Mouse (Mus musculus) c-Kit-positive CD71-negative TER-119-negative erythroid progenitor cells, embryonic 14.5 days (primary cell): ENCODE results near the gene Slc26a8.

ENCODE experiments used
- DNase-seq: peaks from one replicate; pipeline ENCODE4 v3.0.0-alpha.2; 2013; ENCODE audit warnings: low read depth

Slc26a8 gene

DNA sequence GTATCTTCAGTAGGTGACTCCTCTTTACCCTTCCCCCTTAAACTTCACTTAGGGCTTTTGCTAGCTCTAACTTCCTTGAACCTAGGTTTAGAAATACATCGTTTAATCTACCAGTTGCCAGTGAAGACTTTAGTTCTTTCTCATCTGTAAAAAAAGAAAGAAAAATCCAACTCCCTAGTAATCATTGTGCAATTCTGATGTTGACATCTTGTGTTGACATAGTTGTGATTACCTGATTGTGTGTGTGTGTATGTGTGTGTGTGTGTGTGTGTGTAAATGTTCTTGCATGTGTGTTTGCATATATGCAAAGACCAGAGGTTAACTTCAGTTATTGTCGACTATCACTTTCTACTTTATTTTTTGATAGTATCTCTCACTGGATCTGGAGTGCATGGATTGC lies 8.6 kb upstream of the Slc26a8 start:
- no peak for DNase-seq

DNA sequence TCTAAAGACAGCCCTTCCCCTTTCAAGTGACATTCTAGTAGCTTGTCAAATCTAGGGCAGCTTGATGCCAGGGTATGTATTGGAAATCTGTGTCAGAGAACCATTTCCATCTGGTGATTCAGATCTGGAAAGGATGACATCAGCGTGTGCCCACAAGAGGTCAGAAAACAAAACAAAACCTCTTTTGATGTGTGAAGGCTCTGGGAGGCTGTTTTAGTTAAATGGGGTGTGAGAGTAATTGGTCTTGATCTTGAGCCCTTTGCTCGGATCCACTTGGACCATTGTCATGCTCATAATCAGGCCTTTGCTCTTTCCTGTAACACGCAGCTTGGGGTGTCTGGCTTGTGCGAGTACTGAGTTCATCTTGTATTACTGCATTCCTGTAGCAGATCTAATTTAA lies 8.2 kb upstream of the Slc26a8 start:
- DNase-seq, result no peak

DNA sequence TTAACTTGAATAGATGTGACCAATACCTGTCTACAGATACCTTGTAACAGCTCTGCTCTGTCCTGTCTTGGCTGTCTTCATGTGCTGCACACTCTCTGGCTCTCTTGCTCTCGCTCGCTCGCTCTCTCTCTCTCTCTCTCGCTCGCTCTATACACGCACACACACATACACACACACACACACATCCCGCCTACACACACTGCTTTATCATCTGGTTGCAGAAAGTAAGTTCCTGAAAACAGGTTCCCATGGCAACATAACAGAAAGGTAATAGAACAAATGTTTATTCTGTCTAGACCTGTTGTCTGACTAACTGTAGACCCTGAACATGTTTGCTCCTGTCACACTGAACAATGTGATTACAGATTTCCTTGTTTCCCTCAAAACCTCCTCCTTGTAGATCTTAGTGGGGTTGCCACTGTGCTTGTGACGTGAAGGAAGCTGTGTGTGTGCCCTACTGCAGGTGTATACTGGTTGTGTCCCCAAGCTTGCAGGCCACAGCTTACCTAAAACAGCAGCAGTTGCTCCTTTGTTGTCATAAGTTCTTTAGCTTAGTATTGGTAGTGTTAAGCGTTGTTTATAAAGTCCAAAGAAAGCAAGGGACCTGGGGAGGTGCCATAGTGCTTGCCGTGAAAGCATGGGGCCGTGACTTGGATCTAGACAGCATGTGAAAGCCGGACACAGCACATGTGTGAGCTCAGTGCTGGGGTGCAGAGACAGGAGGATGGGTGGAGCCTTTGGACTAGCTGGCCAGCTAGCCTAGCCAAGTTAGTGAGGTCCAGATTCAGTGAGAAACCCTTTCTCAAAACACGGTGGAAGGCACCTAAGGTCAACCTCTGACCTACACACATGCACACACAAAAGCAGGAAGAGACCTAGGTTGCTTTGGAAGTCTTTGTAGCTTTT lies 7.5 kb upstream of the Slc26a8 start:
- DNase-seq, result peak; percentile 72

DNA sequence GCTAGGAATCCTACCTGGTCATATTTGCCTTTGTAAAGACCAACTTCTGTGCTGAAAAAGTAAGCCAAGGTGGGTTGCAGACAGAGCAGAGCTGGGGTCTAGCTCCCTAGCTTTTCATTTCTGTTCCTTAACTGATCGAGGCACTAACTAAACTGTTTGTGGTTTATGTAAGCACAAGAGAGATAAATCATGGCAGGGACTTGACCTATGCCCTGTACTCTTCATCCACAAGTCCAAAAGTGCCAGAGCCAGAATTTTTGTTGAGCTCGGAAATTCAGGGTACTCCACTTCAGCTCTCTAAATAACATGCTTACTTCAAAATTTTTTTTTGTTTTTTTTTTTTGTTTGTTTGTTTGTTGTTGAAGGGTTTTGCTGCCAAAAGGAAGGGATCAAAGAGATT lies 6.6 kb upstream of the Slc26a8 start:
- no peak for DNase-seq

DNA sequence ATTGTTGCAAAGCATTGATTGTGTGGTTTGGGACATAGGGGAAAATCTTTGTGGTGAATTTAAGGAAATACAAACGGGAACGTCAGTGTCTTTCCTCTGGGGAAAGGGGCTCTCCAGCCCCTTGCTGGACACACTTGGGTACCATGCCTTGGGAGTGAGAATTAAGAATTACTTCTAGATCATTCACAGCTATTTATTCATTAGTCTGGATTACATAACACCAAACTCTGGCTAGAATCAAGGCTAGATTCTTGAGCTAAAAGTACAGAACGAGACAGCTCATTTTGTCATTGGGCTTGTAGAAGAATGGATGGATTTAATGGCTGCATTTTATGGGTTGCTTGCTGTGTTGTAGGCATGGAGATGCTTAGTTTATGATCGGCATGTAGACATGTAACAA lies 4.8 kb upstream of the Slc26a8 start:
- no peak for DNase-seq

DNA sequence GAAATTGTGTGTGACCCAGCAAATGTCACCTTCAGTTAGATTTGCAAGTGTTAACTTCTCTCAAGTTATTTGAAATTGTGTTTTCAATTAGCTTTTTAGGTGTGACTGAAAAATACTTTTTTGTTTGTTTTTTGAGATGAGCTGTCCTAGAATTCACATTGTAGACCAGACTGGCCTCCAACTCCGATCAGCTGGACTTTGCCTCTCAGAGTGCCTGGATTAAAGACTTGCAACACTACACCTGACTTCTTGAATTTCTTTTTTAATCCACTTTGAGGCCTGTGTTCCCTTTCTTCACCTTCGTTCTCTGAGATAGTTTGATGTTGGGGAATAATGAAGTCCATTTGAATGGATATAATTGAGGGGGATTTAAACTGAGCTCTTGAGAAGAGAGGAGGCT lies 4.0 kb upstream of the Slc26a8 start:
- DNase-seq, result no peak

DNA sequence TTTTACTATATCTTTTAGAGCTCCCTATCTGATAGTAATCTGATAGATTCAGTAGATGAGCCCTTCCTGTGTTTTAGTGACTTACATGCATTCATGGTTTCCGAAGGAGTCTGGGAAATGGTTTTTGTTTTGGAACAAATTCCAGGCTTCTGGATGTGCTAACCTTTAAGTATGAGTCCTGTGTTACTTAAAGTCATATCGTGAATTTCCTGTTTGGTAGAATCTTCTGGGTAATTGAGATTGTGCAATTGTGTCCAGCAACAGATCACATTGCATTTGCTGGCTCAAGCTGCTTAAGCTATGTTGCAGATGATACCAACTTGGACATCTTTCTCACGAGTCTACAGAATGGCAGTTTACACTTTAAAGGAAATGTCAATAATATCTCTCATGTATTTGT lies 3.1 kb upstream of the Slc26a8 start:
- no peak for DNase-seq

DNA sequence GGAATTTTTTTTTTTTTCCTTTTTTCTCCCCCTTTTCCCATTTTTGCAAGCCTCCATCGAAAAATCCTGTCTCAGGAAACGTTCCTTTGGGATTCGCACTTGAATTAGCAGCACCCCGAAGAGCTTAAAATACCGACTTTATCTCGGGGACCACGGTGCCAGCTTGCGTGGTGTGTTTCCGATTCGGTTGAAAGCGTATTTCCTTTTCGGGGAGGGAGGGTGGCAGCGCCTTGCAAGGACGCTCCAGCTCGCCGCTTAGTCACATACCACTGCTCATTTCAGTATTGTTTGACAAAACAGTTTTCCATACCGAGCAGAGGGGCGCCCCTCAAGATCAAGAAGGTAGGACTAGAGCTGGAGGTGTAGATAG lies 2.3 kb upstream of the Slc26a8 start:
- DNase-seq, result peak; percentile 72

DNA sequence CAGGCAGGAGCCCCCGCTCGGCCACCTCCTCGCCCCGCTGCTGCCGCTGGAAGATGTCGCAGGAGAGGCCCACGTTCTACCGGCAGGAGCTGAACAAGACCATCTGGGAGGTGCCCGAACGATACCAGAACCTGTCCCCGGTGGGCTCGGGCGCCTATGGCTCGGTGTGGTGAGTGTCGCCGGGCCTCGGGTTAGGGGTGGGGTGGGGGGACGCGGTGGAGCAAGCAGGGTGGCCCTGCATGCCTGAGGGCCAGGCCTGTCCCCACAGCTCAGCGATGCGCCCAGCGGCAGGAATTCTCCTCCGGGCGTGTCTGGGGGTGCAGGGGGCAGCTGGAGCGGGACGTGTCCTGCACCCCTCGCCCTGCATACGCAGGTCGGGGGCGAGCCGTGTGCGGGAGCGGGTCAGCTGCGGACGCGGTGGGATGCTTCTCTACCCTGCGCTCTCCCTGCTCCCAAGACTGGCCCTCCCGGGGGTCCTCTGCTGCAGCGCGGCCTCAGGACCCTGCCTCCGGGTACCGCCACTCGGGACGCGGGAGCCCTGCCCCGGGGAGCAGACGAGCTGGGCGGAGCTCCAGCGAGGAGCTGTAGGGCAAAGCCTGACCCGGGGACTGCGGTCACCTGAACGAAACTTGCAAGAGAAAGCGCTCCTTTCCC lies 1.8 kb upstream of the Slc26a8 start:
- no peak for DNase-seq

DNA sequence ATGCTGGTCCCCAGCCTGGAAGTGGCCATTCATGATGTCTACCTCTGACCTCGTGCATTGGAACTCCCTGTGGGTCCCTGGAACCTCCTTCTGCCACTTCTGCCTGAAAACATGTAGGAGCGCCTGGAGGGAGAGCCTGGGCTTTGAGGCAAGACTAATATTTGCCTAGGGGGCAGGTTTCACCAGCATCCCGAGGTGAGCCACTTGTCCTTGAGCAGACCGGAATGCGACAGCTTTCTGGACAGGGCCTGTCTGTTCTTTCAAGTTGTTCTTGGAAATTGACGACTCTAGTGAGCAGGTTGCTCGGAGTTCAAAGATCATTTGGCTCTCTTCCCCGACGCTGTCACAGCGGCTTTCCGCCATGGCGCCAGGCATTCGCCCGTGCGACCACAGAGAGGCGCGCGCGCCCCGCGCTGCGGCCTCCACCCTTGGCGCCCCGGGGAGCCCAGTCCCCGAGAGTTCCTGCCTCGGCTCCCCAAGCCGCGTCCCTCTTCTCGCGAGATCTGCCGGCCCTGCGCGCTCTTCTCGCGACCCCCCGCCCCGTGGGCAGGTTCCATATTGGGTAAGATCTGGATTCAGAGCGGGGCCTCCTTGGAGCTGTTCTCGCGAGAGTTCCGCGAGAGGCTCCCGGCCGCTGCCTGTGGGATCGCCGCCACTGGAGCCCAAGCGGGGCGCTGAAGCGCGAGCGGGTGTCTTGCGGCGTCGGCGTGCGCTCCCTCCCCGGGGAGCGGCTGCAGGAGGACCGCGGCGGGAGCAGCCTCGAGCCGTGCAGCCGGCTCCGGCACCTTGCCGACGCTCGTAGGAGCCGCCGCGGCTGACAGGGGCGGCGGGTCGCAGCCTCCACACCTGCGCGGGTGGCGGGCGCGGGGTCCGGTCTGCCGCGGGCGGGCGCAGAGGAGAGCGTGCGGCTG lies 998 bp upstream of the Slc26a8 start, which contains the start of gene Mapk14:
TSS of gene Mapk14 (plus strand) at position 554 of the 911 bp plus-strand sequence.
- DNase-seq, result peak; percentile 100

DNA sequence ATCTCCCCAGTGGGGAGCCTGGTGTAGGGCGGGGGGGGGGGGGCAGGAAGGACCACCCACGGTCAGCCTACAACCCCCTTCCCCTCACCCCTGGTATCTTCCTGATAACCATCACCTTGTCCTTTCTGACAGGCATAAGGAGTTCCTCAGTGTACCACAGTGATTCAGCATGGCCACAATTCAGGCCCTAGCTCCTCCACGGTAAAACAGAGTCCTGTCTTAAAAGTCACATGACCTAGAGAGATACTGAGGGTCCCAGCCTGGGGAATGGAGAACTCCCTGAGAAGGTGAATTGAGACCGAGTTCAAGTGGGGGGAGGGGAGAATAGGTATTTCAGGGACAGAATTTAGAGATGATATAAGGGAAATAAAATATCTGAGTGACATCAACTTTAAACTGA lies 2.7 kb downstream of the Slc26a8 start:
- DNase-seq, result no peak

DNA sequence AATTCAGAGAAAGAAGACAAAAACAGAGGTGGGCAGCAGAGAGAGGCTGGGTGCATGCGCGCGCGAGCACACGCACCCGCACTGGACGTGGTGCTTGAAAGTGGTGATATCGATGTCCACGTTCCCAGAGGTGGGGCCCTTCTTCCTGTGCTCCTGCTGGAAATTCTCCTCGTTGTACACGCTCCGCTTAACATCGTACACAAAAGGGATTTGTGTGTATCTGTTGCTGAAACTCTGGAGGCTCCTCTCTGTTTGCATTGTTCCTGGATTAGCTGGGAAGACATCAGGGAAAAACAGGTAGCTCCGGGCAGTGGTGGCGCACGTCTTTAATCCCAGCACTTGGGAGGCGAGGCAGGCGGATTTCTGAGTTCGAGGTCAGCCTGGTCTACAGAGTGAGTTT lies 5.4 kb downstream of the Slc26a8 start:
- no peak for DNase-seq

DNA sequence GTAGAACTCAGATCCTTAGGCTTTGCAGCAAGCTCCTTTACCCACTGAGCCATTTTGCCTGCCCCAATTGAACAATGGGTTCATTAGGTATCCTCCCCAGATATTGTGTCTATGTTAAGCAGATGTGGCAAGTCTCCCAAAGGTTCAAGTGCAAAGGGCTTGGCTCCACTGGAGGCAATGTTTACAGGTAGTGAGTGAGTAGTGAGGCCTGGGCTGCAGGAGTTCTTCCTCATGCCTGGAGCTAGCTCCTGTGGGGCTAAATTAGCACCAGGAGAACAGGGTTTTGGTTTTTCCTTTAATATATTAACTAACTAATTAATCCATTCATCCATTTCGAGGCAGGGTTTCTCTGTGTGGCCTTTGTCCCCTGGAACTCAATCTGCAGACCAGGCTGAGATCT lies 6.4 kb downstream of the Slc26a8 start:
- DNase-seq, result no peak

DNA sequence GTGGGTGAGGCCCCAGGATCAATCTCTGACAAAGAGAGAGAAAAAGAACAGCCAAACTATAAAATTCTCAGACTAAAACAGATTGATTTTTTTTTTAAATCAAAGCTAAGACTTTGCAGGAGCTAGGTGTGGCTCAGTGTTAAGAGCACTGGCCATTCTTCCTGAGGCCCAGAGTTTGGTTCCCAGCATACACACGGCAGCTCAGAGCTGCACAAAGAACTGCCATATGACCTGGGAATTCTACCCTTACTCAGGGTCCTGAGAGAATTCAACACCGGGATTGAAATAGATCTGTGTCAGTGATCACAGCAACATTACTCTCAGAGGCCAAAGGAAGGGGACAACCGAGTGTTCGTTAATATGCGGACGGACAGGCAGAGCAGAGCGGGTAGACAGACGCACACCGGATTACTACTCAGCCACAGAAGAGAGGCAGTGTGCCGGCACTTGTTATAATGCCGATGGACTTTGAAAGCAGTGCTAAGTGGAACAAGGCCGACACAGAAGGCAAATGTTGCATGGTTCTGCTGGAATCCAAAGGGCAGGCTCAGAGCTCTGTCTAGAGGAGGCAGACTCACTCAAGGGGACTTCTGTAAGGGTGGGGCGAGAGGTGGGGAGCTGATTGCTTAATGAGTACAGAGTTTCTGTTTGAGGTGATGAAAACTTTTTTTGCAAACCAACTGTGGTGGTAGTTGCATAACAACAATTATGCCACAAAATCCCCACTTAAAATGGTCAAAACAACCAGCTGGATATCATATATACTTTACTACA lies 7.5 kb downstream of the Slc26a8 start:
- no peak for DNase-seq

DNA sequence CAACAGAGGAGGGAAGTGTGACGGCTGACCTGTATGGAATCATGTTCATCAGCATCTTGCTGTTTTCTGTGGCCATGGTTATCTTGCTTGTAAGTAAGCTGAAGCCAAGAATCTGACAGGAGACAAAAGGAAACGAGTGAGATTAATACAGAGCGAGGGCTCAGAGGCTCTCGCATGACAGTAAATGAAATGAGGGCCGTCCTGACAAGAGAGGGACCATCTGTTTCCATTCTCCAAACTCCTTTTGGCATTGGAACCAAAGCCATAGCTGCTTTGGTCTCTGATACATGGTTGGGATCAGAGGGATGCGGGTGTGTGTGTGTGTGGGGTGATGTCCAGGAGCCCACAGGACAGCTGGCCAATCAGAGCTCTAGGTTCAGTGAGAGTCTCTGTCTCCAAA lies 30.5 kb downstream of the Slc26a8 start:
- DNase-seq, result no peak

DNA sequence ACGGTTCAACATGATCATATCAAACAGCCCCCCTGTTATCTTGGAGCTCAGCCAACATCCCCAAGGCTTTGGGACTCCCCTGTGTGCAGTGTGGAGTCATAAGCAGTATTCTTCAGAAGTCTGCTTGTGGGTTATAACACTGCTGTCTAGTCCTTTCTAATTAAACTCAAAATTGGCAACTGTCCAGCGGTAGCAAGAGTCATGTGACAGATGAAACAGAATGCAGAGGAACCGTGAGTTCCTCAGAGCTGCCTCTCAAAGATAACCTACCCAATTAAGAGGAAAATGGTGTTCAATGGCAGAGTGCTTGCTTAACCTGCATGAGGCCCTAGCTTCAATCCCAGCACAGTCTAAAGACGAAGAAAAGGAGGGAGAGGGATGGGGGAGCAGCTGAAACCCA lies 32.1 kb downstream of the Slc26a8 start:
- no peak for DNase-seq

DNA sequence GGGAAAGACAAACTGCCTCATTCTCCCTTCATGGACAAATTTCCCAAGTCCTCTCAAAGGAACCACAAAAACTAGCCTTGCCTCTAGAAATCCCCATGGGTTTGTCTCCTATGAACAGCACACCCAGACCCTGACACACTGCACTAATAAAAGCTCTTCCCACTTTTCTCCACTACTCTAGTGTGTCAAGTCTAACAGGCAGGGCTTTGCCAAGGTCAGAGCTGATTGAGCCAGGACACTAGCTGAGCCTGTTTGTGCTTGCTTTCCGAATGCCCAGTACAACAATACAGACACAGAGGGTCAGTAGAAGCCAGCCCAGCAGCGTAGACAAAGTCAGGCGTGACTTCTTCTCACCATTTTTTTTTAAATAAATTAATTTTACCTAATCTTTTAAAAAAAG lies 39.8 kb downstream of the Slc26a8 start:
- no peak for DNase-seq

DNA sequence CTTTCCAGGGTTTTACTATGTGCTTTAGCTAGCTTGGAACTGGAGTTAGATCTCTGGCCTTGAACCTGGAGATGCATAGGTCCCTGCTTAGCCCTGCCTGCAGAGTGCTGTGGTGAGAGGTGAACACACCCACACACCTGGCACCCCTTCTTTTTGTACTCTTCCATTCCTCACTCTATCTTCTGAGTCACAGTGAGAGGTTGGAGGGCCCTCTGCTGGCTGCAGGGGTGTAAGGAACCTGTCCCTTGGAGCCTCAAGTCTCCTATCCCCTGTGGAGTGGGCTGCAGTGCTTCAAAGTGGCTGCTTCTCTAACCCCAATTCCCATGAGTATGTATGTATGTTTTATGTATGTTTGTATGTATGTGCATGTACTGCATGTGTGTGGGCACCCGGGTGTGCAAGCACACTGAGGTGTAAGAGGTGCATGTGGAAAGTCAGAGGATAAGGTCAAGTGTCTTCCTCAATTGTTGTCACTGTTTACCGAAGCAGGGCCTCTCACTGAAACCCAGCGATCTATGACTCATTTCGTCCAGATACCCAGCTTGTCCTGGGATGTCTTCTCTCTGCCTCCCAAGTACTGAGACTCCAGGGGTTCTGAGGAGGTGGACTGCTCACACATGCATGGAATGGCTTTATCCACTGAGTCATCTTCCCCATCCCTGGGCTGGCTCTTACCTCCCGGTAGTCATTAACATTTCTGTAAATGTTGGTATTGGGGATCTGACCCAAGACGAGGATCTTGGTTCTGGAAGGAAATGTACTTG lies 41.2 kb downstream of the Slc26a8 start:
- peak; percentile 31 for DNase-seq

DNA sequence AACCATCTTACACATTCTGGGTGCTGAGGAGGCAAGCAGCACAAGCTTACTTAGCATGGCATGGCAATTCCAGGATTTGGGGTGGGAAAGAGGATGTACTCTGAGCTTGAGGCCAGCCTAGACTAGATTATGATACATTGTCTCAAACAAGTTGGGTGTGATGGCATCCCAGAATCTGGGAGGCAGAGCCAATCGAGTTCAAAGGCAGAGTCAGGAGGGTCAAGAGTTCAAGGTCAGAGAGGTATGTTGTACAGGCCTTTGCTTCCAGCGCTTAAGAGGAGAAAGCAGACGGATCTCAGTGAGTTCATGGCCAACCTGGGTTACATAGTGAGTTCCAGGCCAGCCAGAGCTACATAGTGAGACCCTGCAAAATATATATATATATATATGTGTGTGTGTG lies 43.8 kb downstream of the Slc26a8 start:
- DNase-seq, result no peak

DNA sequence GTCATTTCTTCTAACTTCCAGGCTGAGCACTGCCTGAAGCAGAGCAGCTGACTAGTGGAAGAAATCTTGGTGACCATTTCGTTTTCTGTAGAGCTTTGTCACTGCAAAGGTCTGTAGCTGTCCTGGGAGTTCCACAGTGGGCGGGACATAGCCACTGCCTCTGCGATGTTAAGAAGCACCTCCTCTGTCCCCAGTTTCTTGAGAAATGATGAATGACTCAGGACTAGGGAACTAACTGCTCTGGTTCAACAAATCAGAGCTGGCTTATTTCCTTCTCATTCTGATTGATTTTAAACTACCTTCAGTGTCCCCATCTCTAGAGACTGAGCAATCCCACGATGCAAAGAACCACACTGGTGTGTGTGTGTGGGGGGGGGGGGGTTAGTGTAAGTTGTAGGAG lies 45.9 kb downstream of the Slc26a8 start:
- no peak for DNase-seq

DNA sequence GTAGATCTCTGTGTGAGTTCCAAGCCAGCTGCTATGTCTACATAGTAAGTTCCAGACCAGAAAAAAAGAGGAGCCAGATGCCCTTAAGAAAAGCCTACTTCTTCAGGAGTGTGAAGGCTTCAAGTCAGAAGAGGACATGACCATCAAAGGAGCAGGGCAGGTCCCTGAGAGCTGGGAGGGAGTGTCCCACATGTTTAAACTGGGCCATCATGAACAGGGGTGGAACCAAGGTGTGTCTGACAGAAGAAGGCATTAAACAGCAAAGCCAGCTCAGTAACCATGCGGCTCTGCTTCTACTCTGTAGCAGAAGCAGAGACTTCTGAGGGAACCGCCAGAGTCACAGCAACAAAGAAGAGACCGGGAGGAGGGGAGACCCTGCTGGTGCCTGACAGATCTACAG lies 46.3 kb downstream of the Slc26a8 start:
- no peak for DNase-seq
